Mouse (Mus musculus): ENCODE data around the gene Ackr4. TPM values are rescaled to one million over a fixed set of nuclear protein-coding genes. Genes with fewer than 3 reads are reported as not detected.

The Ackr4 gene
- 1 to 10 TPM; 6.4 to 9.1 TPM for total RNA-seq (2021)
- long read RNA-seq, experiment 1, transcript Ackr4-203 (2 exons, 2,225 nt): major isoform, 6 of 7 reads
- long read RNA-seq, experiment 1, partial matches to known transcripts: 0 of 7 reads
- long read RNA-seq, experiment 1, other reads (novel, unspliced or antisense): 1 of 7 reads
- long read RNA-seq, experiment 2, partial matches to known transcripts: 0 of 2 reads
- long read RNA-seq, experiment 2, other reads (novel, unspliced or antisense): 1 of 2 reads

GRCm38 (mm10) chr9:104126833-104127232, at the start of gene Ackr4:
Ackr4 (minus strand) TSS chr9:104126933.
- no peak for DNase-seq
- intact Hi-C loops (cut with DNase I): no loop called here

- intact Hi-C loops (cut with DNase I): no loop called here
- no peak for DNase-seq
These were observed 45.6 kb upstream of the Ackr4 start for GRCm38 (mm10) chr9:104172342-104172741.

GRCm38 (mm10) chr9:104171651-104172050, 44.9 kb upstream of the Ackr4 start:
- no peak for DNase-seq
- intact Hi-C loops (cut with DNase I): no loop called here

GRCm38 (mm10) chr9:104169986-104170385, 43.3 kb upstream of the Ackr4 start:
- intact Hi-C loops (cut with DNase I): no loop called here

GRCm38 (mm10) chr9:104165926-104166325, 39.2 kb upstream of the Ackr4 start:
- intact Hi-C loops (cut with DNase I): no loop called here
- DNase-seq: no peak

More at GRCm38 (mm10) chr9:104169986-104170385, 43.3 kb upstream of the Ackr4 start:
- DNase-seq: no peak

GRCm38 (mm10) chr9:104164194-104164593, 37.5 kb upstream of the Ackr4 start:
- DNase-seq: no peak
- intact Hi-C loops (cut with DNase I): no loop called here

GRCm38 (mm10) chr9:104161117-104161516, 34.4 kb upstream of the Ackr4 start:
- intact Hi-C loops (cut with DNase I): no loop called here
- DNase-seq: no peak

GRCm38 (mm10) chr9:104157291-104157690, 30.6 kb upstream of the Ackr4 start:
- no peak for DNase-seq
- intact Hi-C loops (cut with DNase I): no loop called here

GRCm38 (mm10) chr9:104156506-104156905, 29.8 kb upstream of the Ackr4 start:
- intact Hi-C loops (cut with DNase I): no loop called here
- DNase-seq: no peak

GRCm38 (mm10) chr9:104155100-104155715, 28.5 kb upstream of the Ackr4 start:
- DNase-seq: no peak
- intact Hi-C loops (cut with DNase I): no loop called here

- DNase-seq: no peak
- intact Hi-C loops (cut with DNase I): no loop called here
These were observed 25.4 kb upstream of the Ackr4 start for GRCm38 (mm10) chr9:104152121-104152520.

GRCm38 (mm10) chr9:104148969-104149368, 22.2 kb upstream of the Ackr4 start:
- intact Hi-C loops (cut with DNase I): no loop called here
- DNase-seq: no peak

- intact Hi-C loops (cut with DNase I): no loop called here
- DNase-seq: no peak
These were observed 19.9 kb upstream of the Ackr4 start for GRCm38 (mm10) chr9:104146683-104147082.

GRCm38 (mm10) chr9:104144314-104144996, 17.7 kb upstream of the Ackr4 start:
- intact Hi-C loops (cut with DNase I): loop anchor here (5.0 kb wide), 1 partner anchor 57 kb away; no protein-coding TSS in a partner anchor
- DNase-seq: no peak

GRCm38 (mm10) chr9:104142805-104143204, 16.1 kb upstream of the Ackr4 start:
- DNase-seq: no peak
- intact Hi-C loops (cut with DNase I): loop anchor here (5.0 kb wide), 1 partner anchor 56 kb away; no protein-coding TSS in a partner anchor

- no peak for DNase-seq
- intact Hi-C loops (cut with DNase I): loop anchor here (5.0 kb wide), 1 partner anchor 53 kb away; no protein-coding TSS in a partner anchor
These were observed 13.6 kb upstream of the Ackr4 start for GRCm38 (mm10) chr9:104140351-104140750.

GRCm38 (mm10) chr9:104130141-104130755, 3.5 kb upstream of the Ackr4 start:
- intact Hi-C loops (cut with DNase I): no loop called here
- peak; percentile 33 to 42 for DNase-seq

- DNase-seq: no peak
- intact Hi-C loops (cut with DNase I): no loop called here
These were observed 1.4 kb upstream of the Ackr4 start for GRCm38 (mm10) chr9:104128110-104128509.

GRCm38 (mm10) chr9:104123622-104124021, 3.1 kb downstream of the Ackr4 start:
- intact Hi-C loops (cut with DNase I): no loop called here
- DNase-seq: no peak

GRCm38 (mm10) chr9:104123101-104123500, 3.6 kb downstream of the Ackr4 start:
- DNase-seq: no peak
- intact Hi-C loops (cut with DNase I): no loop called here

GRCm38 (mm10) chr9:104109151-104109550, 17.6 kb downstream of the Ackr4 start:
- intact Hi-C loops (cut with DNase I): no loop called here
- no peak for DNase-seq
